Mouse (Mus musculus) liver, adult 2 months (tissue): ENCODE measurements around the gene LTO1.

Experiments used
- CTCF ChIP-seq: fragments of 200-500 bp; IDR thresholded peaks from 2 replicates; pipeline ENCODE4 v1.5.1; 2011; ENCODE audit warnings: low read depth, low read length, control low read depth
- POLR2A ChIP-seq: fragments of 200-500 bp; IDR thresholded peaks from 2 replicates; pipeline ENCODE4 v1.6.1; 2011; ENCODE audit warnings: low read length, control low read depth; ENCODE audit not compliant: insufficient read depth; ENCODE audit errors: extremely low read depth

DNA sequence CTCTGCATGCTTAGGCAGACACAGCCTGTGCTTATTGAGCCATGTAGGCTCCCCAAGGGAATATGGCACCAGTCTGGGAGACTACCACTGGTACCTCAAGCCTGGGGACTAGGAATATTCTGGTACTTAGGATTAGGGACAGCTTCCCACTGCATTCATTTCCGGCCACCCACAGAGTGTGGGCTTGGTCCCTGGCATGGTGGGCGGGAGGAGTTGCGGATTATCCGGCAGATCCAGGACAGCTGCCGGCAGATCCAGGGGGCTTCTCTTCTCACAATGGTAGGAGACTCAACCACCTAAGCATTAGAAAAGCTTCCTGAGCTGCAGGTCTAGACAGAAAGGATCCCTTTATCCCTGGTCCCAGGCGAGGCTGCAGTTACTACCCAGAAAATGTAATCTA lies 16.4 kb upstream of the LTO1 start:
- TF ChIP-seq CTCF (no peak), POLR2A (no peak)
